Mouse (Mus musculus) hindbrain, embryonic 16.5 days (tissue): Measurements from ENCODE around the gene Mum1. TPM values are rescaled to one million over a fixed set of nuclear protein-coding genes. Genes with fewer than 3 reads are reported as not detected.
A peak's percentile ranks its signal among the peaks of the same experiment; 100 is the strongest.

Experiments
- ATAC-seq: fragments of 200-750 bp; cut with Nextera tagmentation; 2 replicates; pipeline ENCODE4 v1.8.0; 2017; ENCODE audit warnings: moderate TSS enrichment, moderate library complexity
- H3K27ac ChIP-seq: fragments of 300-500 bp; sonication (generic); 2 replicates; pipeline ENCODE4 v1.5.1; 2014; ENCODE audit warnings: low read depth, mild to moderate bottlenecking, control low read depth, low read length, moderate library complexity
- H3K27me3 ChIP-seq: fragments of 300-500 bp; sonication (generic); replicated peaks from 2 replicates; pipeline ENCODE4 v1.6.1; 2014; ENCODE audit warnings: low read length; ENCODE audit not compliant: control insufficient read depth, insufficient read depth
- H3K36me3 ChIP-seq: fragments of 300-500 bp; sonication (generic); 2 replicates; pipeline ENCODE4 v1.6.1; 2014; ENCODE audit warnings: mild to moderate bottlenecking, low read length, moderate library complexity, mixed read lengths; ENCODE audit not compliant: control insufficient read depth, insufficient read depth
- H3K4me1 ChIP-seq: fragments of 300-500 bp; sonication (generic); 2 replicates; pipeline ENCODE4 v1.6.1; 2014; ENCODE audit warnings: low read depth, low read length; ENCODE audit not compliant: control insufficient read depth, insufficient read depth
- H3K4me2 ChIP-seq: fragments of 300-500 bp; sonication (generic); 2 replicates; pipeline ENCODE4 v1.6.1; 2014; ENCODE audit warnings: mild to moderate bottlenecking, low read length, control low read depth, moderate library complexity
- H3K4me3 ChIP-seq: fragments of 300-500 bp; sonication (generic); 2 replicates; pipeline ENCODE4 v1.5.1; 2014; ENCODE audit warnings: mild to moderate bottlenecking, low read length, control low read depth, moderate library complexity
- H3K9ac ChIP-seq: fragments of 300-500 bp; sonication (generic); 2 replicates; pipeline ENCODE4 v1.6.1; 2014; ENCODE audit warnings: low read depth, mild to moderate bottlenecking, control low read depth, low read length, moderate library complexity
- H3K9me3 ChIP-seq: fragments of 300-500 bp; sonication (generic); 2 replicates; pipeline ENCODE4 v1.6.1; 2014; ENCODE audit warnings: mild to moderate bottlenecking, low read length, moderate library complexity; ENCODE audit not compliant: control insufficient read depth
- WGBS: fragments of 180-500 bp; shearing (Covaris S2); extraction: QIAGEN DNeasy Blood & Tissue Kit; methylation state at CpG from one replicate; pipeline ENCODE4 v1.1.7; 2014; 5-methylcytosine and 5-hydroxymethylcytosine counted together
- microRNA-seq: library from miRNA; unstranded; fragments of <30 nt; microRNA quantifications from one replicate; pipeline ENCODE4, GENCODE M21; 2017
- polyA plus RNA-seq: library from polyadenylated mRNA; unstranded; fragments of >200 nt; fragmentation: Nextera tagmentation; extraction: Ambion mirVana; gene quantifications from 2 replicates; pipeline ENCODE4 v1.2.1, GENCODE M21; 2015

Mum1 gene
- polyA plus RNA-seq, 1 experiment from 2014 or later: 38.0 TPM

GRCm38 (mm10) chr10:80285222-80286070 lies 59.2 kb downstream of the Mum1 start:
- no peaks in the 10 kb centered on the region for H3K27me3 ChIP-seq
- H3K4me3 ChIP-seq: no peak overlapping the region
- ATAC-seq: no peak
- 68% methylated on average over 11 of the region's 15 CpGs for WGBS
- no peak overlapping the region for H3K4me2 ChIP-seq
- H3K36me3 ChIP-seq: peaks cover 36% of the 10 kb centered on the region
- H3K27ac ChIP-seq: no peak overlapping the region
- H3K9me3 ChIP-seq: no peaks in the 10 kb centered on the region
- no peaks in the 10 kb centered on the region; the same call in 1 of the 2 replicates for H3K4me1 ChIP-seq
- H3K9ac ChIP-seq: no peak overlapping the region

DNA sequence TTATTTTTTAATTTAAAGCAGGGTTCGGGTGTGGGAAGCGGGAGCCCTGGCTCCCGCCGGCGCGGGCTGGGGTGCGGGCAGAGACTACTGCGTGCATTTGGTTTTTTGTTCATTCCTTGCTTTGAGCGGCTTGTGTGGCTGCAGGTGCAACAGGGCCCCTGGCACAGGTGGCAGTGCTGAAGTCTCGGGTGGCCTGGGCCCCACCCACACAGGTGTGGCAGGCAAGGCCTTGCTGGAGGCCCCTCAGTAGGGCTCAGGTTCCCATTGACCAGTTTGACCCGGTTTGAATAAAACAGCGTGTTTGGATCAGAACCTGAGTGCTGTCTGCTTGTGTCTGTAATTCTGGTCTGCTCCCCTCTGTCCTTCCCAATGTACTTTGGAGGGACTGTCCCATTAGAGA lies 61.9 kb downstream of the Mum1 start:
- Histone ChIP-seq H3K27ac (no peak overlapping the region), H3K4me2 (no peak overlapping the region), H3K4me3 (no peak overlapping the region), H3K4me1 (peaks cover 6% of the 10 kb centered on the region), H3K9me3 (no peaks in the 10 kb centered on the region), H3K9ac (no peak overlapping the region), H3K27me3 (no peaks in the 10 kb centered on the region), H3K36me3 (peaks cover 34% of the 10 kb centered on the region)
- ATAC-seq: no peak
- 93% methylated on average over 12 of the region's 12 CpGs for WGBS

DNA sequence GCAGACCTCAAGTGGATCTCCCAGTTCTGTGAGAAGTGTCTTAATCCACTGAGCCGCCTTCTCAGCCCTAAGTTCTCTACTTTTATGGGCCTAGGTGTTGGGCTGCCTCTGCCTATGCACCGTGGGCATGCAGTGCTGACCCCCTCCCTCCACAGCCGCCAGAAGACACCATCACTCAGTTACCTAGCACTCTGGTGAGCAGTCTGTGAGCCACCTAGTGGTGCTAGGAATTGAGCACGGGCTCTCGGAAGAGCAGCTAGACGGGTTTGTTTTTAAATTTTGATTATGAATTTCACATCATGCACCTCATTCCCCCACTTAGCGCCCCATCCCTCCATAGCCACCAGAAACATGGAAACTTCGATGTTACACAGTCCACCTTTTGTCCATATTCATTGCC lies 62.4 kb downstream of the Mum1 start:
- peaks cover 30% of the 10 kb centered on the region for H3K36me3 ChIP-seq
- 70% methylated on average over 8 of the region's 8 CpGs for WGBS
- no peaks in the 10 kb centered on the region for H3K27me3 ChIP-seq
- ATAC-seq: no peak
- peaks cover 12% of the 10 kb centered on the region for H3K4me1 ChIP-seq
- H3K9ac ChIP-seq: no peak overlapping the region
- H3K4me2 ChIP-seq: no peak overlapping the region
- H3K27ac ChIP-seq: no peak overlapping the region
- H3K9me3 ChIP-seq: no peaks in the 10 kb centered on the region
- H3K4me3 ChIP-seq: no peak overlapping the region

- peak within 1 kb of the TSS; percentile 99 for H3K4me2 ChIP-seq
- peak within 1 kb of the TSS; percentile 82 for H3K4me3 ChIP-seq
- H3K27ac ChIP-seq: peak within 1 kb of the TSS; percentile 90
- peaks cover 16% of the 10 kb centered on the region for H3K36me3 ChIP-seq
- H3K9me3 ChIP-seq: no peaks in the 10 kb centered on the region
- peak within 1 kb of the TSS; percentile 92 for H3K9ac ChIP-seq
- ATAC-seq: peak; percentile 82
- H3K4me1 ChIP-seq: peaks cover 36% of the 10 kb centered on the region
- H3K27me3 ChIP-seq: no peaks in the 10 kb centered on the region
- under 1% methylated on average over 71 of the region's 72 CpGs for WGBS
Measured at GRCm38 (mm10) chr10:80292251-80293146, 66.3 kb downstream of the Mum1 start, which contains the start of gene Rps15. Gene Rps15, plus strand, starts transcription at chr10:80292453.

DNA sequence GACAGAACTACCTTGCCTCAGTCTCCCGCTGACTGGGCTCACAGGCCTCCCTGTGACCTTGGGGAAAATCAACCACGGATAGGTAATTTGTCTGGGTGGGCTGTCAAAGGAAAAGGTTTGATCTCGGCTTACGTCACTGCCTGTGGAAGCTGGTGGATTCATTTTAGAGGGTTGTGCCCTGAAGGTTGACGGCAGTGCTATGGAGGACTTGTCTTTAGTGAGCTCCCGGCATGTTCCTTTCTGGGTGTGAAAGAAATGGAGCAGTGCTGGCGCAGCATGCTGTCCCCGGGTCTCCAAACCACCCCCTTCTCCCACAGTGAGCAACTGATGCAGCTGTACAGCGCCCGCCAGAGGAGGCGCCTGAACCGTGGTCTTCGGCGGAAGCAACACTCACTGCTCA lies 67.1 kb downstream of the Mum1 start:
- Histone ChIP-seq H3K4me3 (peak overlapping the region; percentile 82), H3K9ac (peak overlapping the region; percentile 92), H3K4me2 (peak overlapping the region; percentile 99), H3K9me3 (no peaks in the 10 kb centered on the region), H3K4me1 (peaks cover 44% of the 10 kb centered on the region), H3K27me3 (no peaks in the 10 kb centered on the region), H3K27ac (no peak overlapping the region), H3K36me3 (peaks cover 10% of the 10 kb centered on the region)
- ATAC-seq: no peak
- 22% methylated on average over 14 of the region's 14 CpGs for WGBS

Small RNA genes within 50 kb of the gene (microRNA-seq; reads per million reads assigned to microRNA genes)
- gene Mir6911: 0.83 reads per million

Other genes with a start within 250 kb of the Mum1 start
- gene Tmem259, start 242.1 kb upstream of the Mum1 start, polyA plus RNA-seq: 11.7 and 17.4 TPM in 2 replicates
- gene Cnn2, start 237.8 kb upstream of the Mum1 start, polyA plus RNA-seq: 30.5 and 38.9 TPM in 2 replicates
- 4.2 and 5.1 TPM in 2 replicates for gene Abca7, start 229.9 kb upstream of the Mum1 start, polyA plus RNA-seq
- 1.7 and 2.2 TPM in 2 replicates for gene Arhgap45, start 209.8 kb upstream of the Mum1 start, polyA plus RNA-seq
- gene Polr2e, start 186.6 kb upstream of the Mum1 start, polyA plus RNA-seq: 141 and 143 TPM in 2 replicates
- gene Gpx4, start 179.3 kb upstream of the Mum1 start, polyA plus RNA-seq: 601 and 643 TPM in 2 replicates
- gene Sbno2, start 120.9 kb upstream of the Mum1 start, polyA plus RNA-seq: 10.3 and 13.0 TPM in 2 replicates
- gene Stk11, start 110.6 kb upstream of the Mum1 start, polyA plus RNA-seq: 17.7 and 18.3 TPM in 2 replicates
- gene Atp5d, start 87.8 kb upstream of the Mum1 start, polyA plus RNA-seq: 554 and 581 TPM in 2 replicates
- 98.8 and 130 TPM in 2 replicates for gene Cbarp, start 85.6 kb upstream of the Mum1 start, polyA plus RNA-seq
- 16.0 and 16.1 TPM in 2 replicates for gene Midn, start 78.2 kb upstream of the Mum1 start, polyA plus RNA-seq
- gene Cirbp, start 60.4 kb upstream of the Mum1 start, polyA plus RNA-seq: 288 and 311 TPM in 2 replicates
- 9.4 and 10.1 TPM in 2 replicates for gene 1600002K03Rik, start 53.5 kb upstream of the Mum1 start, polyA plus RNA-seq
- 21.5 and 22.7 TPM in 2 replicates for gene Efna2, start 47.0 kb upstream of the Mum1 start, polyA plus RNA-seq
- 349 and 361 TPM in 2 replicates for gene Ndufs7, start 22.7 kb downstream of the Mum1 start, polyA plus RNA-seq
- gene Gamt, start 34.6 kb downstream of the Mum1 start, polyA plus RNA-seq: 31.8 and 32.6 TPM in 2 replicates
- gene Dazap1, start 35.1 kb downstream of the Mum1 start, polyA plus RNA-seq: 38.4 and 38.5 TPM in 2 replicates
- 491 and 527 TPM in 2 replicates for gene Rps15, start 66.0 kb downstream of the Mum1 start, polyA plus RNA-seq
- gene Apc2, start 69.5 kb downstream of the Mum1 start, polyA plus RNA-seq: 139 and 149 TPM in 2 replicates
- 31.7 and 32.8 TPM in 2 replicates for gene 2310011J03Rik, start 94.1 kb downstream of the Mum1 start, polyA plus RNA-seq
- gene Pcsk4, start 103.1 kb downstream of the Mum1 start, polyA plus RNA-seq: 8.1 and 8.5 TPM in 2 replicates
- 7.5 and 7.6 TPM in 2 replicates for gene Reep6, start 103.5 kb downstream of the Mum1 start, polyA plus RNA-seq
- gene Adamtsl5, start 122.0 kb downstream of the Mum1 start, polyA plus RNA-seq: 1.1 and 1.8 TPM in 2 replicates
- 9.3 and 11.0 TPM in 2 replicates for gene Plk5, start 130.0 kb downstream of the Mum1 start, polyA plus RNA-seq
- 9.1 and 9.2 TPM in 2 replicates for gene Mex3d, start 161.2 kb downstream of the Mum1 start, polyA plus RNA-seq
- gene Mbd3, start 173.1 kb downstream of the Mum1 start, polyA plus RNA-seq: 196 and 207 TPM in 2 replicates
- 704 and 759 TPM in 2 replicates for gene Uqcr11, start 180.4 kb downstream of the Mum1 start, polyA plus RNA-seq
- gene Tcf3, start 207.2 kb downstream of the Mum1 start, polyA plus RNA-seq: 32.5 and 45.3 TPM in 2 replicates